Mouse (Mus musculus) olfactory bulb, adult 2 months (tissue): ENCODE results near the gene Pou1f1.

Source experiments
- CTCF ChIP-seq: fragments of 200-500 bp; IDR thresholded peaks from 2 replicates; pipeline ENCODE4 v1.5.1; 2012; ENCODE audit warnings: low read depth, mild to moderate bottlenecking, low read length, moderate library complexity; ENCODE audit not compliant: insufficient read depth
- POLR2A ChIP-seq: fragments of 200-500 bp; IDR thresholded peaks from 2 replicates; pipeline ENCODE4 v1.6.1; 2012; ENCODE audit warnings: mild to moderate bottlenecking, low read depth, low read length, moderate library complexity; ENCODE audit not compliant: insufficient read depth

DNA sequence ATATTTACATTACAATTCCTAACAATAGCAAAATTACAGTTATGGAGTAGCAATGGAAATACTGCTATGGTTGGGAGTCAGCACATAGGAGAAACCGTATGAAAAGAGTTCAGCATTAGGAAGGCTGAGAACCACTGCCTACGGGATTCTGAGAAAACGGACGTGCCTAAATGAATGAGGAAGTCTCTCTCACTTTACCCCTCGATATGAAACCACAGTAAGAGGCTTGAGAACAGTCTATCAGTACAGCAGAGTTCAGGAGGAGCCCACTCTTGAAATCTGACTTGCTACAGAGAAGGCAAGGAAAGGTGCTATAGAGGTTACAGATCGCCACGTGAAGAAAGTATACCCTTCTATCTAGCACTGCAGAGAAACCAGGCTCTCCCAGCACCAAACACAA, 28.6 kb downstream of the Pou1f1 start:
- no peak for TF ChIP-seq POLR2A
- no peak for TF ChIP-seq CTCF
